Mouse (Mus musculus) kidney, postnatal 14 days (tissue): ENCODE results near the gene Dhx40.
"Not testable (repeated sequence)": the region's sequence is repeated elsewhere in the genome, so short reads cannot be mapped to it uniquely, and the experiment has no call there.

Experiments used
- DNase-seq: peaks from one replicate; pipeline ENCODE4 v3.0.0; 2022; ENCODE audit warnings: mixed read lengths

Gene Dhx40

DNA sequence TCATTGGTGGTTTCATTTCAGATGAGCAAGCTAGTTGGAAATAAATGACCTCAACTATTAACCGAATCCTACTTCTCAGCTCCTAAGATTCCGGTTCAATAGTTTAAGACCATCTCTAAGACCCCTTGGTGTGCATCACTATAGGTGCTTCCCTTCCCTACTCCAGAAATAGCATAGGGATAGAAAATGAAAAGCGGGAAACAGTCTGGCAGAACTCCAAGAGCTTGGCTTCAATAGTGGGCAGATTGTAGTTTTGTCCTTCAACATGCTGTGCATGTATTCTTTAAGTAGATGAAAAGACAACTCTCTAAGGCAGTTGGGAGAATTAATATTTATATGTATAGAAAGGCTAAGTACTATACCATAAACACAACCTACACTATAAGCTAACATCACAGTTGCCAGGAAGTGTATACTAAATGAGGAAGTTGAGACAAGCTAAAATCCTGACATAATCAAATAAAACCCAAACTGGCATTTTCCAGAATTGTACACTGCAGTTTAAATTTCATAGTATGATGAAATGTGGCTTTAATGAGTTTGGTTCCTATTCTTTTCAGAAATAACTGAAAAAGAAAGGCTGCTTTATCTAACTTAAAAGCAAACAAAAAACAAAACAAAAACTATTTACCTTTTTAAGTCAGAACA lies 57.6 kb downstream of the Dhx40 start:
- no peak for DNase-seq

DNA sequence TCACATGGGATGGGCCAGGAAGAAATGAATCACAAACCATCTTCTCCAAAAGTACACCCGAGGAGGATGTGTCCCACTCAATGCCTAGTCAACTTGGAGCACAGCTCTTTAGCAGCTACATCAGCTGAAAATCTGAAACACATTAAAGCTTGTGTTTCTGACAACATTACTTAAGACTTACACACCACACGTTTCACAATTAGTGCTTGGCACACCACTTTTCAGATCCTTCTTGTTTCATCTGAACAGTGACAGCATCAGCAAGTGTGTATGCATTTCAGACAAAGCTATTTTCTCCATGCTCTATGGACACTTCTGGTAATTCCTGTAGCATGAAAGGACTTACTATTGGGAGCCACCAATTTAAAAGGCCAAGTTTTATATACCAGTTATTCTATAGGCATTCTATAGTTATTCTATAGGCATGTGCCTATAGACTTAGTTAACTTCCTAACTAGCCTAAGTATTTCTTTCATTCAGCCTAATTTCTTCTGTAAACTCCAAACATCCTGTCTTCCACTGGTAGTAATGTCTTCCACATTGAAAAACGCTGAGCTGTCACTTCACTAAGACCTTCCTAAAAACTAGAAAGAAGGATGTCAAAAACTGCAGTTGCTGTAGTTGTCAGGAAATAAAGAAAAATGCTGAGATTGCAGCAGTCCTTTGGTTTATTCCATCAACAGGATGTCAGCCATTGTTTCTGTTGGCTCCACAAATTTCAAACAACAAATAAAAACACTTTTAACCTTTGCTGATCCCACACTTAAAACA lies 61.7 kb downstream of the Dhx40 start:
- DNase-seq, result no peak

DNA sequence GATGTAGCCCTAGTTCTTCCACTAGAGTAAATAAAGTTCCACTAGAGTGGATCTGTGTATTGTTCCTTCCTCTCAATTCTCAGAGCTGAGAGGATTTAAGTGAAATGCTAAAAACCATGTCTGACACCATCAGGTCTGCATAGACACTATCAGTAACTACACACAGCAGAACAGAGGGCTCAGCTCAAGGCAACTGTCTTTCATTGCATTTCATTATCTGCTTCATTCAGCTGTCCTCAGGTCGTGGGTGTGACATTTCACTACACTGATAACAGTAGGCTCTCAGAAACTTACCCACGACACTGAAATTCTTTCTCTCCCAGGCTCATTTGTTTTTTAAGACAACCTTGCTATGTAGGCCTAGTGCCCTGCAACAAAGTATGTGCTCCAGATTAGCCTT lies 64.9 kb downstream of the Dhx40 start:
- DNase-seq, result no peak

DNA sequence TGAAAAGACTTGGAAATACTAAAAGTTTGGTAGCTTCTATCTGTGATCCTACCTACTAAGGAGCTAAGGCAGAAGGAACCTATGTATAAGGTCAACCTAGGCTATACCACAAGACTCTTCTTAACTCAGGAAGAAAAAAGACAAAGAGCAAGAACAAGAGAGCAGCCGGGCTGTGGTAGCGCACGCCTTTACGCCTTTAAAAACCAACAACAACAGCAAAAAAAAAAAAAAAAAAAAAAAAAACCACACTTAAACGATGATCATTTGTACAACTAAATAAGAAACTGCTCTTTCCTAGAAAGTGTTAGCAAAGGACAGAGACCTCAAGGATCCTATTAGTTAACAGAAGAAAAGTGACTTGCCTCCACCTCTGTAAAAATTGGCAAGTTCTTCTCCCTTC lies 66.0 kb downstream of the Dhx40 start:
- no peak for DNase-seq

DNA sequence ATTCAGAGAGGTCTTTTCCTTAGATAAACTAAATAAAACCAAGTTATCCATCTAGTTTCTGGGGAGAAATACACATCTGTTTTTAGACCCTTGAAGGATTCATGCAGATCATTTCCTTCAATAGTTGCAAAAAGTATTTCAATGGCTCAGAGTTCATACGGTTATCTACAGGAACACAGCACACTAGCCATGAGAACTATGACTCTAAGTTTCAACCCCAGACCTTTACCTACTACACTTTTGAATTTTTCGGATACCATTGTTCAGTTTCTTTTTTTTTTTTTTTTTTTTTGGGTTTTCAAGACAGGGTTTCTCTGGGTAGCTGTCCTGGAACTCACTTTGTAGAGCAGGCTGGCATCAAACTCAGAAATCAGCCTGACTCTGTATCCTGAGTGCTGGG lies 68.1 kb downstream of the Dhx40 start:
- no peak for DNase-seq

DNA sequence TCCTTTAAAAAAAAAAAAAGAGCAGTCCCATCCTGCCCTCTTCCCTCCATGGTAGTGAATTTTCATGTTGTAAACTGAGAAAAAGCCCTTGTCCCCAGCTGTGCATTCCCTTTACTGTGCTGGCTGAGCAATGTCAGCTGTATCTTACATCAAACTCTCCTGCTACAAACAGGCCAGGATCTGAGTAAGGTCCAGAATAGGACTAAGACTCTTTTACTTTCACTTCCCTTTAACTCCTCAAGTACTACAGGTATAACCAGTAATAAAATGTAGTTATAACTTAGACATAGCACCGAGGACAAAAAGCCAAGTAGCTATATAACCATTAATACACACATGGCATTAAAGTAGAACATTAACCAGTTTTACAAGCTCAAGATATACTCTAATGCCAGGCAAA lies 68.6 kb downstream of the Dhx40 start:
- DNase-seq, result no peak

DNA sequence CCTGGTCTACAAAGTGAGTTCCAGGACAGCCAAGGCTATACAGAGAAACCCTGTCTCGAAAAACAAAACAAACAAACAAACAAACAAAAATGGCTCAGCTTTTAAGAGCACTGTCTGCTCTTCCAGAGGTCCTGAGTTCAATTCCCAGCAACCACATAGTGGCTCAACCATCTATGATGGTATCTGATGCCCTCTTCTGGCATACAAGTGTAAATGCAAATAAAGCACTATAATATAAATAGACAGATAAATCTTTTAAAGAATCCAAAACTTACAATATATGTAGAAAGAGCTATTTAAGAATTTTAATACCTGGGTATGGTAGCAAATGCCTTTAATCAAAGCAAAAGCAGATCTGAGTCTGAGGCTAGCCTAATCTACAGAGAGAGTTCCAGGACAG lies 69.2 kb downstream of the Dhx40 start:
- not testable (repeated sequence) for DNase-seq

DNA sequence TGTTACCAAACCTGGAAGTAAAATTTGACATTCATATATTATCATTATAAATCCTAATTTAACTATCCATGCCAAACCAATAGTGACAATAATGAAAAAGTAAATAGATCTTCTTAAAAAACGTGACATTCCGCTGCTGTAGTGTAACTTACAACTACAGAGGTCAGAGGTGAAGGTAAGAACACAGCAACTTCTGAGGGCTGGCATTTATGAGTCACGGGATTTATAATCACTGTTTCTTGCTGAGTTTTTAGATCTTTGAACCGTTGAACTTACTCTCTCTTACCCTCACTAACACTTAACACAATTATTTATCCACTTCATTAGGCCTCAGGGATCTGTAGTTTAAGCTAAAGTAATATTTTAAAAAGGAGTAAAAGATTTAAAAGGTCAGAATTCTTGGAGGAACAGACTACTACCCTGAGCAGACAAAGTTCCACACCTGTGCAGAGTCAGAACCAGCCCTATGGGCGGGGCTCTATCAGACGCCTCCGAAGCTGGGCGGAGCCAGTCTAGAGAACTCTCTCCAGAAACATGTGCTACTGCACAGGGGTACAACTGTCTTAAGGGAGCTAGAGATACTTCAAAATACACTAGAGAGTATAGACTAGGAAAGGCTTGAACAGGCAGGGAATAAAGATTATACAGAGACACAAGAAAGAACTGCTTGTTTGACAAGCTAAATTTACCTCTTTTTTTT lies 70.1 kb downstream of the Dhx40 start:
- peak; percentile 37 for DNase-seq

DNA sequence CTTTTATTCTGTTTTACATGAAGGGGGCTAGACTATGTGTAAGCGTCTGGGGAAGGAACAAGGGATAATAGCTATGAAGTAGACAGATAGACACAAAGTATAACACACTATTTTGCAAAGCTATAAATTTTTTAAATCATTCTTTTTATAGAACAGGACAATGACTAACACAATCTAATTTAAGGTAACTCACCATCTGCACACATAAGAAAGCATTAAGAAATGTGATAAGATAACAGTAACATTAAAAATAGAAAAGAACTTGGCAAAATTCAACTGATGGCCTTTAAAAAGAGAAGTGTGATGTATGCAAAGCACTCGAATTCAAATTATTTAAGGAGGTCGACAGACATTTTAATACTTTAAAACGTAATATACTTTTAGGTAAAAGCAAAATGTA lies 72.6 kb downstream of the Dhx40 start:
- no peak for DNase-seq

DNA sequence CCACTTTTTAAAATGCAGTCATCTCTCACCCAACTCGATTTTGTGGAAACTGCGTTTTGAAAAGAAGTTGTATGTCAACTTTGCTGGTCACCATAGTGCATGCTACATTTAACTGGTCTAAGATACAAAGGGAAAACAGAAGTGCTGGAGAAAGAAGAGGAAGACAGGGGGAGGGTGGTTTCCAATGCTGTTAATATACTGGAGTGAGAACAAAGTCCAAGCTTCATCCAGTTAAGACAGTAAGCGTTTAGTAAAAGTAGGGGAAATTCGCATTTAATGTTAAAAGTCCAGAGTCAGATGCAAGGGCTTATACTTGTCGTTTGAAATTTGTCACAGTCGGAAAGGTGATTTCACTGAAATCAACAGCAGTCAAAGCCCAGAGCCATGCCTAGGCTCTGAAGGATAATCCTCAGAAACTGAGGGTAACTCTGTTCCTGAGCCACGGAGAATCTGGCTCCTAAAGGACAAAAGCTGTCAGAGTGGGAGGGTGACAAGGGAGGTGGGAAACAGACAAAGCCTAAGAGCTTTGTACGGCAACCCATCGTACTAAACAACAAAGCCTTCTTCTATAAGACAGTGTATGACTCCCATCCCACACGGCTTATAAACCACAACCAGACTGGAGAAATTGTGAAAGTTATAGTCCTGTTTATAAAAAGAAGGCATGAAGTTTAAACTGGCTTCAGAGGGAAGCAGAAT lies 73.2 kb downstream of the Dhx40 start:
- no peak for DNase-seq

DNA sequence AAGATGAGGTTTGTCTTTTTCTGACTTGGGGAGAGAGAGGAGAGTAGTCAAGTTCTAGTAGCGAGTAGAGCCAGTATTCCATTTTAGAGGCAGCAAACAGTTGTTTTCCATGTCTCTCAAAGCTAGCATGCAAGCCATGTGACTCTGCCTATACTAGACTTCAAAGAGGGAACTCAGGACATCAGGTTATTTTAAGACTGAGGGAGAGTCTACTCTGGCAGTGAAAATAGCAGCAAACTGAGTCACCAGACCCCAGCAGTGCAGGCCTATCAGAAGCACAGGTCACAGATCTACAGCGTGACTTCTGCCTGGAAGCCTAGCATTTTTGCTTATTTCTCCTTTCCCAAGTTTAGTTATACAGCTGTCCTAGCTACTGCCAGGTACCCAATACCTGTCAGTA lies 76.1 kb downstream of the Dhx40 start:
- DNase-seq, result no peak

DNA sequence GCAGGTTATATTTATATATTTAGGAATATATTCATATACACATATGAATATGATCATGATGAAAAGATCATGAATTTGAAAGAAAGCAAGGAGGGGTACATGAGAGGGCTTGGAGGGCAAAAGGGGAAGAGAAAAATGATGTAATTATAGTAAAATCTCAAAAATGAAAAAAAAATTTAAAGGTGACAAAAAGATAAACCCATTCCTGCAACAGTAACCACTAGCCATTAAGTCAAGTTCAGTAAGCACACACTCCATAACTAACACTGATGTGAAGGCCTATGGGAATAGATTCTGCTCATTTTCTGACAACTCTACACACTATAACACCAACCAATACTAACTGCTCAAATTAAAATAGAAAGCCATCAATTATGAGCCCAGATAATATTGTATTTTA lies 81.9 kb downstream of the Dhx40 start:
- DNase-seq, result no peak

DNA sequence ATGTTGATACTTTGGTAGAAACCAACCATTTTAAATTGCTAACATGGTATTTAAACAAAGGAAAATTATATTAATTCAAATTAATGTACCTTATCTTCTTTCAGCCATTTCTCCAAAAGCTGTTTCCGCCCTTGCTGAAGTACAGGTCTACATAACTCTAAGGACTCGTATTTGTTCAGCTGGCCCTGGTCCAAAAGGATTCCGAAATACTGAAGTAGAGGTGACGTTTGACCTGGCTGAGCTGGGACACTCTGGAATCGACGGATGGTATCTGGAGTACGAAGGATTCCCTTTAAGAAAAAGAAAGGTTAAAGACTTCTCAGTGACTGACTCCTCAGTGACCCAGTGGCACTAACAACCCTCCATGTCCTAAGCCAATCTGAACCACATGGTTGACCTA lies 82.6 kb downstream of the Dhx40 start:
- peak; percentile 26 for DNase-seq

DNA sequence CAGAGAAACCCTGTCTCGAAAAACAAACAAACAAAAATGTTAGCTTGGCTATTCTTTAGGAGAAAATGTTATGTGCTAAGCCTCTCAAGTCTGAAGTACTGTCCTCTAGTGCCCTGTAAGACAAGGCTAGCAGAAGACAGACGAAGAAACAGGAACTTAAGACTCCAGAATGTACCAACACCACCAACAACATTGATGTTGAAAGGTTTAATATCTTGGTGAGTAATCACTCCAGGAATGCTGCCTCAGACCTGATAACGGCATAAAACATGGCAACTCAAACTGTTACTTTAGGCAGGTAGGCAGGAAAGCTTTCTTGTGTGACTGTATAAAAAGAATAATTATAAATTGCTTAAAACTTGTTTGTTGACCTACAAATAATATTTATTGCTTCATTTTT lies 83.5 kb downstream of the Dhx40 start:
- DNase-seq, result no peak

DNA sequence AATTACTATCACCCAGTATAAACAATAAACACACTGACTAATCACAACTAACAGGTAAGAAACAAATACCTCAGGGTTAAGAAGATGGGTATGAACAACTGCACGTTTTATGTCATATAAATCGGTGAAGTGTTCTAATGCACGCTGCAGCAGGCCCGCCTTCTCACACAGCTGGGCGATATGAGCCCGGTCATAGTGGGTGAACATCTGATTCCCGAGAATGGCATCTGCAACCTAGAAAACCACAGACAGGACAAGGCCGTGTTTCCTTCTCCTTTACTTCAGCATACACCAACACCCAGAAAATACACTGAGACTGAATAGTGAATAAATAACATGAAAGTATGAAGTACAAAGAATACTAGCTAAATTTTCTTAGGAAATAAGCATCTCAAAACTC lies 88.2 kb downstream of the Dhx40 start:
- DNase-seq, result no peak
